Mouse (Mus musculus) midbrain, embryonic 13.5 days (tissue): ENCODE measurements around the gene Ltbp1. TPM values are rescaled to one million over a fixed set of nuclear protein-coding genes. Genes with fewer than 3 reads are reported as not detected.
A peak's percentile ranks its signal among the peaks of the same experiment; 100 is the strongest.

ENCODE experiments used
- ATAC-seq: fragments of 200-750 bp; cut with Nextera tagmentation; 2 replicates; pipeline ENCODE4 v1.8.0; 2017; ENCODE audit warnings: mild to moderate bottlenecking, moderate TSS enrichment, moderate library complexity
- H3K27ac ChIP-seq: fragments of 300-500 bp; sonication (generic); 2 replicates; pipeline ENCODE4 v1.5.1; 2015; ENCODE audit warnings: inconsistent platforms, mild to moderate bottlenecking, moderate library complexity
- H3K27me3 ChIP-seq: fragments of 300-500 bp; sonication (generic); 2 replicates; pipeline ENCODE4 v1.6.1; 2015; ENCODE audit warnings: mild to moderate bottlenecking, inconsistent platforms
- H3K36me3 ChIP-seq: fragments of 300-500 bp; sonication (generic); 2 replicates; pipeline ENCODE4 v1.6.1; 2015; ENCODE audit warnings: mild to moderate bottlenecking, inconsistent platforms
- H3K4me1 ChIP-seq: fragments of 300-500 bp; sonication (generic); replicated peaks from 2 replicates; pipeline ENCODE4 v1.6.1; 2015; ENCODE audit warnings: inconsistent platforms
- H3K4me2 ChIP-seq: fragments of 300-500 bp; sonication (generic); replicated peaks from 2 replicates; pipeline ENCODE4 v1.6.1; 2015; ENCODE audit warnings: moderate library complexity, mild to moderate bottlenecking, inconsistent platforms
- H3K4me3 ChIP-seq: fragments of 300-500 bp; sonication (generic); replicated peaks from 2 replicates; pipeline ENCODE4 v1.5.1; 2015; ENCODE audit warnings: mild to moderate bottlenecking, inconsistent platforms
- H3K9ac ChIP-seq: fragments of 300-500 bp; sonication (generic); replicated peaks from 2 replicates; pipeline ENCODE4 v1.6.1; 2015; ENCODE audit warnings: mild to moderate bottlenecking, inconsistent platforms
- H3K9me3 ChIP-seq: fragments of 300-500 bp; sonication (generic); 2 replicates; pipeline ENCODE4 v1.6.1; 2016; ENCODE audit warnings: mild to moderate bottlenecking, inconsistent platforms
- WGBS: fragments of 180-500 bp; shearing (Covaris S2); methylation state at CpG from one replicate; pipeline ENCODE4 v1.1.7; 2015; 5-methylcytosine and 5-hydroxymethylcytosine counted together
- polyA plus RNA-seq: library from polyadenylated mRNA; unstranded; fragments of >200 nt; fragmentation: Nextera tagmentation; extraction: Ambion mirVana; gene quantifications from 2 replicates; pipeline ENCODE4 v1.2.1, GENCODE M21; 2015

The Ltbp1 gene
- polyA plus RNA-seq, 1 experiment from 2014 or later = 2.7 TPM

DNA sequence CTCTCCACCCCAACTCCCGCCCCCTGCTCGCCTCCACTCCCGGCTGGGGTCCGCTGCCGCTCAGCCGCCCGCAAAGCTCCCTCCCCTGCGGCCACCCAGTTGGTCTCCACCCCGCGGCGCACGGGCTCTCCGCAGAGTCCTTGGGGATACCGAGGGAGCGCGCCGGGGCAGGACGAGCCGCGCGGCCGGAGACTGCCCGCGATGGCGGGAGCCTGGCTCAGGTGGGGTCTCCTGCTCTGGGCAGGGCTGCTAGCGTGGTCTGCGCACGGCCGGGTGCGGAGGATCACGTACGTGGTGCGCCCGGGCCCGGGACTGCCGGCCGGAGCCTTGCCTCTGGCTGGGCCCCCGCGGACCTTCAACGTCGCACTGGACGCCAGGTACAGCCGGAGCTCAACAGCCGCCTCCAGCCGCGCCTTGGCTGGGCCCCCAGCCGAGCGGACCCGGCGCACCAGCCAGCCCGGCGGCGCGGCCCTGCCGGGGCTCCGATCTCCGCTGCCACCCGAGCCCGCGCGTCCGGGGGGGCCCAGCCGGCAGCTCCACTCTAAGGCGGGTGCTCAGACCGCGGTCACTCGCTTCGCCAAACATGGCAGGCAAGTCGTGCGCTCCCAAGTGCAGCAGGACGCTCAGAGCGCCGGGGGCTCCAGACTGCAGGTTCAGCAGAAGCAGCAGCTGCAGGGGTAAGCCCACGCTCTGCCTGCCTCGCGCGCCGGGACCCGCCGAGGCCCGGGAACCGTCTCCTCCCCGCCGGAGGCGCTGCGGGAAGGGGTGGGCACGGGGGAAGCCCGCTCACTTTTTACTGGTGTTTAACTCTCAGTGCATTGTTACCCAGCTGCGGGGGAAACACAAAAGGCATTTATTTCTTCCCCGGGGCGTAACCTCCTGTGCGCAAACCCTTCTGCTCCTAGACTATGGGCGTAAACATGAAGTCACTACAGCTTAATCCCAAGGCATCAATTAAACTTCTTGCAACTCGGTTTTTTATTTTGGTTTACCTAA, 615 bp downstream of the Ltbp1 start:
- peaks cover 11% of the 10 kb centered on the region; the same call in 1 of the 2 replicates for H3K27me3 ChIP-seq
- no peaks in the 10 kb centered on the region for H3K36me3 ChIP-seq
- no peaks in the 10 kb centered on the region for H3K9me3 ChIP-seq
- peak overlapping the region; percentile 86 for H3K4me3 ChIP-seq
- H3K4me1 ChIP-seq = peaks cover 9% of the 10 kb centered on the region
- peak overlapping the region; percentile 78 for H3K9ac ChIP-seq
- WGBS = under 1% methylated on average over 85 of the region's 94 CpGs
- H3K27ac ChIP-seq = peak overlapping the region; percentile 60; the same call in 1 of the 2 replicates
- peak overlapping the region; percentile 100 for H3K4me2 ChIP-seq
- ATAC-seq = peak; percentile 83

- no peak for ATAC-seq
- Histone ChIP-seq H3K9ac (no peak overlapping the region), H3K9me3 (no peaks in the 10 kb centered on the region), H3K36me3 (no peaks in the 10 kb centered on the region), H3K4me3 (no peak overlapping the region), H3K27ac (no peak overlapping the region), H3K27me3 (peaks cover 11% of the 10 kb centered on the region; the same call in 1 of the 2 replicates), H3K4me1 (peaks cover 9% of the 10 kb centered on the region), H3K4me2 (no peak overlapping the region)
- WGBS = 86% methylated on average over 6 of the region's 6 CpGs
These were observed 5.6 kb downstream of the Ltbp1 start for GRCm38 (mm10) chr17:75010955-75011354.

- H3K4me3 ChIP-seq = no peak overlapping the region
- H3K4me1 ChIP-seq = no peaks in the 10 kb centered on the region
- no peaks in the 10 kb centered on the region for H3K36me3 ChIP-seq
- no peak overlapping the region for H3K4me2 ChIP-seq
- H3K9me3 ChIP-seq = no peaks in the 10 kb centered on the region
- no peaks in the 10 kb centered on the region for H3K27me3 ChIP-seq
- no peak overlapping the region for H3K9ac ChIP-seq
- no peak overlapping the region for H3K27ac ChIP-seq
- ATAC-seq = no peak
- WGBS = 85% methylated on average over 4 of the region's 4 CpGs
These were observed 7.8 kb downstream of the Ltbp1 start for GRCm38 (mm10) chr17:75013211-75013610.

DNA sequence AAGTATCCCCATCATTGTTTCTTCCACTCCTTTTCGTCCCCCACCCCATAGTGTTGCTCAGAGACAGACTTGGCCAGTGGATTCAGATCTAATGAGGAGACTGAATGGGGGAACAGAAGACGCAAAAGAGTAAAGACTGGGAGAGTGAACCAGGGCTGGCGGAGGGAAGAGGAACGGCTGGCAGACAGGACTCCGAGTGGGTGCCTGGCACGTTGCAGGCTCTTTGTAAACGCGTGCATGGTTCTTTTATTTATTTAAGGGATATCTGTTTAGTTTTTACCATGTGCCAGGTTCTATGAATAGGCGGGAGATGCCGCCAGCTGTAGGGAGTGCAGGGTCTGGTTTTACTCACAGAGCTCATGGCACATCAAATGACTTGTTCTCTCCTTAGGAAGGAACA, 8.5 kb downstream of the Ltbp1 start:
- H3K4me3 ChIP-seq = no peak overlapping the region
- H3K4me1 ChIP-seq = no peaks in the 10 kb centered on the region
- 76% methylated on average over 10 of the region's 10 CpGs for WGBS
- no peaks in the 10 kb centered on the region for H3K9me3 ChIP-seq
- no peaks in the 10 kb centered on the region for H3K36me3 ChIP-seq
- H3K27me3 ChIP-seq = no peaks in the 10 kb centered on the region
- no peak overlapping the region for H3K4me2 ChIP-seq
- 0 out of 2 replicates have a peak, but pooled peaks have one; percentile 21 for ATAC-seq
- H3K27ac ChIP-seq = no peak overlapping the region
- no peak overlapping the region for H3K9ac ChIP-seq

DNA sequence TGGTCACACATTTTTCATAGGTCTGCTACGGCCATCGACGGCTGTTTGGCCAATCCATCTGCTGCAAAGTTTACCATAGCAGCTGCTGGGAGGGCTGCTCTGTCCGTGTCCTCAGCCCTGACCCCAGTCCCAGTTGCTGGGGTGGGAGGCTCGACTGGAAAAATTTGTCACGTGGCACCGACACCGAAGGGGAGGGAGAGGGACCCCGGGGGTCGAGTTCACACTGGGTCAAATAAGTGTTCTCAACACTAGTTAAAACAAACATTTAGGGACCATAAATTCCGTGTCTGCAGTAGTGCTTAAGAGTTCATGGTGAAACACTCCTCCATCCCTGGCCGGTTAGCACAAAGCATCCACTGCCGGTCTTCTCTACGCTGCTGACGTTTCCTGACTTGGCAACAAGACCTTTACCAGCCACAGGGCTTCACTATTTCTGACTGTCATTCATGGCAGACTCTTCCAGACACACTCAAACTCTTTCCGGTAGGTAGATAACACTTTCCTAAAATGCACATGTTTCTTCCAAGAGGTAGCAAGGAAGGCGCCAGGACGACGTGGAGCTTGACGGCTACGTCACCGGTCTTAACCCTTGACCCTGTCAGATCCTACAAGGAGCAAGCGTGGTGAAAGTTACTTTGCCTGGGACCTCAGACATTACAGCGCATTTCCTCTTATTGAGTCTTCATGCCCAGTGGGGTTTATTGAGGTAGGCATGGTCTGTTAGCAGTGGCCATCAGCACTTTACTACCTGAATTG, 9.4 kb downstream of the Ltbp1 start:
- ATAC-seq = no peak
- H3K9ac ChIP-seq = no peak overlapping the region
- H3K4me1 ChIP-seq = peaks cover 4% of the 10 kb centered on the region
- H3K36me3 ChIP-seq = no peaks in the 10 kb centered on the region
- no peak overlapping the region for H3K4me3 ChIP-seq
- no peaks in the 10 kb centered on the region for H3K9me3 ChIP-seq
- H3K27me3 ChIP-seq = no peaks in the 10 kb centered on the region
- 89% methylated on average over 24 of the region's 24 CpGs for WGBS
- H3K4me2 ChIP-seq = no peak overlapping the region
- H3K27ac ChIP-seq = no peak overlapping the region

GRCm38 (mm10) chr17:75015546-75015945, 10.2 kb downstream of the Ltbp1 start:
- WGBS = 89% methylated on average over 6 of the region's 6 CpGs

GRCm38 (mm10) chr17:75017423-75017822, 12.1 kb downstream of the Ltbp1 start:
- H3K4me1 ChIP-seq = peaks cover 11% of the 10 kb centered on the region
- H3K27me3 ChIP-seq = no peaks in the 10 kb centered on the region
- ATAC-seq = peak; percentile 28; the same call in 1 of the 2 replicates
- H3K4me2 ChIP-seq = no peak overlapping the region
- H3K9me3 ChIP-seq = no peaks in the 10 kb centered on the region
- WGBS = 61% methylated on average over 7 of the region's 7 CpGs
- H3K36me3 ChIP-seq = no peaks in the 10 kb centered on the region
- H3K9ac ChIP-seq = no peak overlapping the region
- H3K4me3 ChIP-seq = no peak overlapping the region
- H3K27ac ChIP-seq = no peak overlapping the region

More at GRCm38 (mm10) chr17:75015546-75015945, 10.2 kb downstream of the Ltbp1 start:
- H3K4me1 ChIP-seq = peaks cover 10% of the 10 kb centered on the region
- no peak overlapping the region for H3K4me3 ChIP-seq
- H3K4me2 ChIP-seq = no peak overlapping the region
- H3K27ac ChIP-seq = no peak overlapping the region
- H3K9ac ChIP-seq = no peak overlapping the region
- H3K9me3 ChIP-seq = no peaks in the 10 kb centered on the region
- ATAC-seq = no peak
- H3K27me3 ChIP-seq = no peaks in the 10 kb centered on the region
- no peaks in the 10 kb centered on the region for H3K36me3 ChIP-seq

DNA sequence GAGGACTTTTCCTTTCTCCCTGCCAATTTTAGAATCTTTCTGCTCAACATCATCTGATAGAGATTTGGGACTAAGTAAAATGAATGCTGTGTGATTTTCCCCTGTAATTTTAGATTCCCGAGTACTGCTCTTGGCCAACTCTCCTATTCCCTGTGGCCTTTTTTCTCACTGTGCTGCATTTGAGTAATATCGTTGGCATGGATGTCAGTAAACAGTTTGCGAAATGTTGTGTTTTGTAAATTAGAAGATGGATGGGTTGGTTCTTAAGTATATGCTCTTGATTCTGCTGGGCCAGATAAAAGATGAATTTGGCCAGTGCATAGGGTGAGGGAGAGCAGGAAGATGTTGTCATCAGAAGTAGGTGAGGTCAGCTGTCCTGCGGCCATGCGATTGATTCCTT, 12.8 kb downstream of the Ltbp1 start:
- H3K4me3 ChIP-seq = no peak overlapping the region
- WGBS = 92% methylated on average over 5 of the region's 5 CpGs
- H3K4me1 ChIP-seq = peaks cover 11% of the 10 kb centered on the region
- ATAC-seq = no peak
- H3K9me3 ChIP-seq = no peaks in the 10 kb centered on the region
- no peaks in the 10 kb centered on the region for H3K36me3 ChIP-seq
- H3K27me3 ChIP-seq = no peaks in the 10 kb centered on the region
- no peak overlapping the region for H3K4me2 ChIP-seq
- H3K9ac ChIP-seq = no peak overlapping the region
- no peak overlapping the region for H3K27ac ChIP-seq

GRCm38 (mm10) chr17:75020026-75020425, 14.7 kb downstream of the Ltbp1 start:
- WGBS = 2% methylated on average over 7 of the region's 7 CpGs
- H3K4me2 ChIP-seq = peak overlapping the region; percentile 22; the same call in 1 of the 2 replicates
- H3K9ac ChIP-seq = 0 out of 2 replicates have a peak overlapping the region, but pooled peaks have one; percentile 36
- ATAC-seq = peak; percentile 85
- no peaks in the 10 kb centered on the region for H3K27me3 ChIP-seq
- H3K4me1 ChIP-seq = peaks cover 11% of the 10 kb centered on the region
- no peak overlapping the region for H3K4me3 ChIP-seq
- H3K27ac ChIP-seq = 0 out of 2 replicates have a peak overlapping the region, but pooled peaks have one; percentile 44
- H3K9me3 ChIP-seq = no peaks in the 10 kb centered on the region
- no peaks in the 10 kb centered on the region for H3K36me3 ChIP-seq

DNA sequence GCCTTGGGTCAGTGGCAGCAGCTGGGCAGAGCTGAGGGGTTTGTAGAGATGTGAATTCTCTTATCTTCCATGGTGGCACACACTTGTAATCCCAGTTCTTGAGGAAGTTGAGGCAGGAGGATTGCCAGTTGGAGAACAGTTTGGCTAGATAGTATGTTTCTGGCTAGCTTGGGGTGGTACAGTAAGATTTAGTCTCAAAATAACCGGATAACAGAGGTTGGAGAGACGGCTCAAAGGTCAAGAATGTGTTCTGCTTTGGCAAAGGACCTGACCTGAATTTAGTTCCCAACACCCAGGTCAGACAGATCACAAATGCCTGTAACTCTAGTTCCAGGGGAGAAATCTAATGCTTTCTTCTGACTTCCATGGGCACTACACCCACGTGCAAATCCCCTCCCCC, 15.3 kb downstream of the Ltbp1 start:
- WGBS = 73% methylated on average over 3 of the region's 3 CpGs
- no peak overlapping the region for H3K9ac ChIP-seq
- ATAC-seq = no peak

GRCm38 (mm10) chr17:75027358-75028131, 22.2 kb downstream of the Ltbp1 start:
- Histone ChIP-seq H3K4me3 (no peak overlapping the region), H3K4me1 (peaks cover 9% of the 10 kb centered on the region; the same call in 1 of the 2 replicates), H3K4me2 (no peak overlapping the region), H3K27me3 (no peaks in the 10 kb centered on the region), H3K9ac (no peak overlapping the region), H3K36me3 (no peaks in the 10 kb centered on the region), H3K9me3 (no peaks in the 10 kb centered on the region), H3K27ac (no peak overlapping the region)
- ATAC-seq = no peak
- 79% methylated on average over 12 of the region's 12 CpGs for WGBS

More for the DNA sequence above, 15.3 kb downstream of the Ltbp1 start:
- Histone ChIP-seq H3K36me3 (no peaks in the 10 kb centered on the region), H3K4me3 (no peak overlapping the region), H3K9me3 (no peaks in the 10 kb centered on the region), H3K4me1 (peaks cover 11% of the 10 kb centered on the region), H3K27me3 (no peaks in the 10 kb centered on the region), H3K27ac (no peak overlapping the region), H3K4me2 (no peak overlapping the region)
